Mouse (Mus musculus) C2C12 (cell line): ENCODE data around the gene Senp7. TPM values are rescaled to one million over a fixed set of nuclear protein-coding genes. Genes with fewer than 3 reads are reported as not detected.
"Not testable (repeated sequence)": the region's sequence is repeated elsewhere in the genome, so short reads cannot be mapped to it uniquely, and the experiment has no call there.

Experiments
- H3K27me3 ChIP-seq: one replicate; pipeline ENCODE4 v1.6.1; 2011; ENCODE audit not compliant: control insufficient read depth, insufficient read depth, insufficient read length
- H3K36me3 ChIP-seq: one replicate; pipeline ENCODE4 v1.6.1; 2011; ENCODE audit not compliant: control insufficient read depth, insufficient read depth
- H3K4me3 ChIP-seq: one replicate; pipeline ENCODE4 v1.5.1; 2011; ENCODE audit warnings: mild to moderate bottlenecking, control low read depth; ENCODE audit not compliant: poor library complexity, insufficient read depth, severe bottlenecking
- H3K79me2 ChIP-seq: one replicate; pipeline ENCODE4 v1.6.1; 2011; ENCODE audit not compliant: control insufficient read depth, insufficient read depth
- H3K79me3 ChIP-seq: one replicate; pipeline ENCODE4 v1.6.1; 2011; ENCODE audit warnings: low read depth, control low read depth
- H3ac ChIP-seq: one replicate; pipeline ENCODE3; 2011; ENCODE audit warnings: low read depth; ENCODE audit not compliant: control insufficient read depth, insufficient read length
- CEBPB ChIP-seq: IDR thresholded peaks from one replicate; pipeline ENCODE4 v1.6.1; 2011; ENCODE audit warnings: low read depth, mild to moderate bottlenecking, control low read depth, moderate library complexity
- CTCF ChIP-seq: IDR thresholded peaks from one replicate; pipeline ENCODE4 v1.5.1; 2011; ENCODE audit not compliant: control insufficient read depth, insufficient read depth, insufficient read length
- FOSL1 ChIP-seq: IDR thresholded peaks from one replicate; pipeline ENCODE4 v1.8.0; 2011; ENCODE audit warnings: mild to moderate bottlenecking, low read length; ENCODE audit not compliant: poor library complexity, insufficient read depth, severe bottlenecking
- MAX ChIP-seq: IDR thresholded peaks from one replicate; pipeline ENCODE4 v1.6.1; 2011; ENCODE audit warnings: mild to moderate bottlenecking, control low read depth
- MYOD1 ChIP-seq: IDR thresholded peaks from one replicate; pipeline ENCODE4 v1.6.1; 2011; ENCODE audit warnings: low read depth; ENCODE audit not compliant: control insufficient read depth, insufficient read length
- MYOG ChIP-seq: IDR thresholded peaks from one replicate; pipeline ENCODE4 v1.6.1; 2011; ENCODE audit not compliant: control insufficient read depth, insufficient read length; ENCODE audit errors: extremely low read depth
- USF1 ChIP-seq: IDR thresholded peaks from one replicate; pipeline ENCODE4 v1.6.1; 2011; ENCODE audit warnings: low read depth, mild to moderate bottlenecking, control low read depth, moderate library complexity
- polyA plus RNA-seq: library from polyadenylated mRNA; unstranded; fragments of >200 nt; fragmentation: generic; extraction: Trizol; gene quantifications from one replicate; pipeline ENCODE4 v1.2.1, GENCODE M21; 2012; ENCODE audit warnings: missing spikeins

Gene Senp7
- polyA plus RNA-seq, 1 experiment: 3.4 TPM

GRCm38 (mm10) chr16:56117327-56118180 is 69.4 kb downstream of the Senp7 start:
- Histone ChIP-seq H3ac (no peak overlapping the region), H3K79me3 (no peaks in the 10 kb centered on the region), H3K27me3 (no peaks in the 10 kb centered on the region), H3K79me2 (no peaks in the 10 kb centered on the region), H3K4me3 (no peak overlapping the region), H3K36me3 (peaks cover 12% of the 10 kb centered on the region)
- TF ChIP-seq USF1: no peak
- TF ChIP-seq MAX: no peak
- TF ChIP-seq FOSL1: no peak
- no peak for TF ChIP-seq MYOG
- TF ChIP-seq CEBPB: no peak
- no peak for TF ChIP-seq CTCF
- TF ChIP-seq MYOD1: no peak

GRCm38 (mm10) chr16:56122517-56122916 is 74.4 kb downstream of the Senp7 start:
- TF ChIP-seq MAX (no peak), CEBPB (no peak), CTCF (no peak), FOSL1 (no peak), MYOG (no peak), USF1 (no peak), MYOD1 (no peak)
- Histone ChIP-seq H3K4me3 (no peak overlapping the region), H3K36me3 (no peaks in the 10 kb centered on the region), H3K79me3 (no peaks in the 10 kb centered on the region), H3K79me2 (no peaks in the 10 kb centered on the region), H3K27me3 (no peaks in the 10 kb centered on the region), H3ac (no peak overlapping the region)

DNA sequence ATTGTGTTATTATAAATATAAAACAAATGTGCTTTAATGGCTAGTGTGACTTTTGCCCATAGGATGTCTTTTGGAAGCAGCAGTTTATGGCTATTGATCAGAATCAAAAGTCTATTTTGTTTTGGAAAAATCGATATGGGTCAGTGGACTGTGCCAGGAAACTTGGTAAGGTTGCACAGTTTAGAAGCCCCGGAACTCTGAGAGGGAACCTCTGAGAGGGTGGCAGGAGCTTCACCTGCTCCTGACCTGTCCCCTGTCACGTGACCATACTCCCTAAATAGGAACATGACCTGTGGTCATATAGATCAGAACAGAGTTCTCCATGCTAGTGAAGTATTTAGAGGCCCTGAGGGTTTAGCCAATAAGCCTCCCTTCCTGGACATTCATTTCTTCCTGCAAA is 75.9 kb downstream of the Senp7 start:
- no peaks in the 10 kb centered on the region for H3K79me3 ChIP-seq
- TF ChIP-seq USF1 (peak; percentile 18), MYOD1 (no peak), FOSL1 (no peak), MYOG (no peak)
- no peaks in the 10 kb centered on the region for H3K27me3 ChIP-seq
- H3ac ChIP-seq: no peak overlapping the region
- H3K36me3 ChIP-seq: no peaks in the 10 kb centered on the region
- no peak overlapping the region for H3K4me3 ChIP-seq
- H3K79me2 ChIP-seq: no peaks in the 10 kb centered on the region

GRCm38 (mm10) chr16:56131666-56132065 is 83.5 kb downstream of the Senp7 start:
- H3K4me3 ChIP-seq: no peak overlapping the region
- no peaks in the 10 kb centered on the region for H3K27me3 ChIP-seq
- no peak for TF ChIP-seq MYOG
- no peak for TF ChIP-seq USF1
- no peak for TF ChIP-seq CTCF
- no peak for TF ChIP-seq MAX
- TF ChIP-seq FOSL1: no peak
- no peak for TF ChIP-seq CEBPB
- no peaks in the 10 kb centered on the region for H3K79me2 ChIP-seq
- H3K79me3 ChIP-seq: no peaks in the 10 kb centered on the region
- H3ac ChIP-seq: no peak overlapping the region
- H3K36me3 ChIP-seq: no peaks in the 10 kb centered on the region

DNA sequence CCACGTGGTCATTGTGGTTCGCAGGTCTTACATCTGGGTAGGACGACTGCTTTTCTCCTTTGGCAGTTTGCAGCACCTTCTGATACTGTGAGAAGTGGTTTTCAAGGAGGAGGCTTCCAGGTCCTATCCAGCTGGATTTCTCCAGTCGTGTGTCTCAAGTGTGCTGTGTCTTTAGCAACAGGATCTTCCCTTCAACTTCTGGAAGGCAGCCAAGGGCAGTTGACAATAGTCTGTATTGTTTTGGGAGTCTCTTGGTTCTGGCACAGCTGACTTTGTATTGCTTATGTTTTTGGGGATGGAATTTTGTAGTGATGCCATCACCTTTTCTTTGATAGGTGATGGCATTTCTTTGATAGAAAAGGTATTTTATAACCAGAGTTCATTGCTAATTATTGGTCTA is 86.0 kb downstream of the Senp7 start:
- H3ac ChIP-seq: no peak overlapping the region
- H3K79me2 ChIP-seq: no peaks in the 10 kb centered on the region
- TF ChIP-seq CTCF (no peak), CEBPB (no peak), USF1 (no peak), MYOG (no peak), MAX (no peak), FOSL1 (no peak), MYOD1 (no peak)
- H3K79me3 ChIP-seq: no peaks in the 10 kb centered on the region
- no peak overlapping the region for H3K4me3 ChIP-seq
- no peaks in the 10 kb centered on the region for H3K27me3 ChIP-seq
- no peaks in the 10 kb centered on the region for H3K36me3 ChIP-seq

GRCm38 (mm10) chr16:56137672-56138071 is 89.5 kb downstream of the Senp7 start:
- H3ac ChIP-seq, H3K27me3 ChIP-seq, H3K4me3 ChIP-seq, H3K79me2 ChIP-seq, H3K79me3 ChIP-seq, H3K36me3 ChIP-seq: not testable (repeated sequence)
